Mouse (Mus musculus) forebrain, embryonic 14.5 days (tissue): ENCODE measurements at regions not wholly inside any gene's neighbourhood (a gene's known extent, or its start where the extent isn't known, plus 50 kb on each side); places are given as distances from the start of the nearest gene placed in this dataset.

Experiments
- ATAC-seq: fragments of 200-750 bp; cut with Nextera tagmentation; 2 replicates; pipeline ENCODE4 v1.8.0; 2017; ENCODE audit warnings: mild to moderate bottlenecking, moderate library complexity
- DNase-seq: peaks from one replicate; pipeline ENCODE4 v3.0.0-alpha.2; 2015; ENCODE audit warnings: low spot score
- H3K27ac ChIP-seq: fragments of 300-500 bp; sonication (generic); 2 replicates; pipeline ENCODE4 v1.5.1; 2014; ENCODE audit warnings: low read depth, mild to moderate bottlenecking, control low read depth, low read length, moderate library complexity
- H3K27me3 ChIP-seq: fragments of 300-500 bp; sonication (generic); replicated peaks from 2 replicates; pipeline ENCODE4 v1.6.1; 2014; ENCODE audit warnings: low read length, control low read depth, mixed read lengths; ENCODE audit not compliant: control insufficient read depth, insufficient read depth
- H3K36me3 ChIP-seq: fragments of 300-500 bp; sonication (generic); 2 replicates; pipeline ENCODE4 v1.6.1; 2014; ENCODE audit warnings: low read length, control low read depth; ENCODE audit not compliant: control insufficient read depth, insufficient read depth
- H3K4me1 ChIP-seq: fragments of 300-500 bp; sonication (generic); 2 replicates; pipeline ENCODE4 v1.6.1; 2014; ENCODE audit warnings: antibody characterized with exemption, low read length, control low read depth; ENCODE audit not compliant: control insufficient read depth, insufficient read depth
- H3K4me2 ChIP-seq: fragments of 300-500 bp; sonication (generic); 2 replicates; pipeline ENCODE4 v1.6.1; 2014; ENCODE audit warnings: mild to moderate bottlenecking, control low read depth, low read length
- H3K4me3 ChIP-seq: fragments of 300-500 bp; sonication (generic); 2 replicates; pipeline ENCODE4 v1.5.1; 2014; ENCODE audit warnings: low read depth, low read length, control low read depth
- H3K9ac ChIP-seq: fragments of 300-500 bp; sonication (generic); 2 replicates; pipeline ENCODE4 v1.6.1; 2014; ENCODE audit warnings: mild to moderate bottlenecking, low read length, control low read depth, moderate library complexity
- H3K9me3 ChIP-seq: fragments of 300-500 bp; sonication (generic); replicated peaks from 2 replicates; pipeline ENCODE4 v1.6.1; 2016; ENCODE audit warnings: low read length, control low read depth, mixed read lengths; ENCODE audit not compliant: control insufficient read depth
- WGBS: fragments of 180-500 bp; shearing (Covaris S2); extraction: QIAGEN DNeasy Blood & Tissue Kit; methylation state at CpG from one replicate; pipeline ENCODE4 v1.1.7; 2014; 5-methylcytosine and 5-hydroxymethylcytosine counted together

DNA sequence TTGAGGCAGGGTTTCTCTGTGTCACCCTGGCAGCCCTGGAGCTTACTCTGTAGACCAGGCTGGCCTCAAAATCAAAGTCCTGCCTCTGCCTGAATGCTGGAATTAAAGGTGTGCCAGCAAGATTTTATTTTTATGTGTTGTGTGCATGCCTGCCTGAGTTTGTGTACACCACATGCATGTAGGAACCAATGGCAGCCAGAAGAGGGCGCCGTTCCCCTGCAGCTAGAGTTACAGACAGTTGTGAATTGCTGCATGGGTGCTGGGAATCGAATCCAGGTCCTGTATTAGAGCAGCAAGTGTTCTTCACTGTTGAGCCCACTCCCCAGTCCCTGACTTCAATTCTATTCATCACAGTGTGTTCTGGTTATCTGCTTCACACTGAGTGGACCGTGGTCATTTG, 126.4 kb upstream of the Ccnd2 start:
- Histone ChIP-seq H3K4me2 (no peak overlapping the region), H3K36me3 (no peaks in the 10 kb centered on the region), H3K4me1 (no peaks in the 10 kb centered on the region), H3K9me3 (no peaks in the 10 kb centered on the region), H3K9ac (no peak overlapping the region), H3K27me3 (no peaks in the 10 kb centered on the region), H3K27ac (no peak overlapping the region), H3K4me3 (no peak overlapping the region)
- no peak for DNase-seq
- no peak for ATAC-seq
- 79% methylated on average over 4 of the region's 4 CpGs for WGBS

DNA sequence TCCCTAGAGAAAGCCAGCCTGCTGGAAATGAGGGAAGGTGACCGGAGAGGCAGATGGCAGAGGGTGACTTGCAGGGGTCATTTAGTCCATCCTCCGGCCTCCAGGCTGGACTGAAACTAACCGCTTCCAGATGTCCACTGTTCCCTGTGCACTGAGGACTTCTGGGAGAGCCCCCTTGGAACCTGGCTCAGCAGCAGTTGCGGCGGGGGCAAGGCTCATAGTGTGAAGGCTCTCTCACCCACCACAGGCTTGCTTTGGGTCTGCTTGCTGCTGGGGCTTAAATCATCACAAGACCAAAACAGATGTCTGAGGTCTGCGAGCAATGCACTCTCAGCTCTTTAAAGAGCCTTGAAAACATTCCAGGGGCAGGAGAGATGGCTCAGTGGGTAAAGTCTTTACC, 132.2 kb upstream of the Ccnd2 start:
- Histone ChIP-seq H3K9me3 (no peaks in the 10 kb centered on the region), H3K27ac (no peak overlapping the region), H3K9ac (no peak overlapping the region), H3K4me2 (no peak overlapping the region), H3K36me3 (no peaks in the 10 kb centered on the region), H3K4me1 (no peaks in the 10 kb centered on the region), H3K4me3 (no peak overlapping the region), H3K27me3 (no peaks in the 10 kb centered on the region)
- no peak for ATAC-seq
- DNase-seq, result no peak
- WGBS, result 83% methylated on average over 6 of the region's 6 CpGs

- H3K27me3 ChIP-seq, result no peaks in the 10 kb centered on the region
- ATAC-seq (no peak), DNase-seq (no peak)
- no peaks in the 10 kb centered on the region for H3K9me3 ChIP-seq
- H3K4me3 ChIP-seq, result no peak overlapping the region
- H3K4me1 ChIP-seq, result no peaks in the 10 kb centered on the region
- 74% methylated on average over 12 of the region's 12 CpGs for WGBS
- H3K4me2 ChIP-seq, result no peak overlapping the region
- no peak overlapping the region for H3K27ac ChIP-seq
- H3K36me3 ChIP-seq, result no peaks in the 10 kb centered on the region
- no peak overlapping the region for H3K9ac ChIP-seq
Observed at GRCm38 (mm10) chr6:127286681-127287476, 134.9 kb upstream of the Ccnd2 start.

GRCm38 (mm10) chr6:127288946-127289345, 137.0 kb upstream of the Ccnd2 start:
- H3K4me2 ChIP-seq, result no peak overlapping the region
- no peaks in the 10 kb centered on the region for H3K36me3 ChIP-seq
- no peak overlapping the region for H3K9ac ChIP-seq
- H3K9me3 ChIP-seq, result no peaks in the 10 kb centered on the region
- 85% methylated on average over 3 of the region's 3 CpGs for WGBS
- ATAC-seq (no peak), DNase-seq (no peak)
- H3K4me3 ChIP-seq, result no peak overlapping the region
- H3K4me1 ChIP-seq, result no peaks in the 10 kb centered on the region
- H3K27me3 ChIP-seq, result no peaks in the 10 kb centered on the region
- H3K27ac ChIP-seq, result no peak overlapping the region

DNA sequence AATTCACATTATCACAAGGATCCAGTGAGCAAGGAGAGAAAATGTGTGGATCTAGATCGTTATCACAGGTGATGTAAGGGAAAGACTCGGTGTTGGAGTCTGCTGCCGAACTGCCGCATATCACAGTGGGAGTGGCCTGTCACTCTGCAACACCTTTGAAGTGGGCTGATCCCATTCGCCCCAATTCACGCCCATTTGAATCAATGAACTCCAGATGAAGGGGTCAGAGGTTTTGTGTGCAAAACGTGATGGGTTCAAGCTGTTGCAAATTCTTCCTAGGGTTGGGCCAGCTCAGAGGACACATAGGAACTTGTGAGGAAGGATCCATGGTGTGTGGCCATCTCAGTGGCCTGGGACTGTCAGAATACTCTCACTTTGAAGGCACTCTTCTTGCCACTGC, 139.9 kb upstream of the Ccnd2 start:
- Histone ChIP-seq H3K9me3 (no peaks in the 10 kb centered on the region), H3K36me3 (no peaks in the 10 kb centered on the region), H3K4me3 (no peak overlapping the region), H3K4me1 (no peaks in the 10 kb centered on the region), H3K4me2 (no peak overlapping the region), H3K27ac (no peak overlapping the region), H3K9ac (no peak overlapping the region), H3K27me3 (no peaks in the 10 kb centered on the region)
- DNase-seq (no peak), ATAC-seq (no peak)
- WGBS, result 58% methylated on average over 7 of the region's 7 CpGs

DNA sequence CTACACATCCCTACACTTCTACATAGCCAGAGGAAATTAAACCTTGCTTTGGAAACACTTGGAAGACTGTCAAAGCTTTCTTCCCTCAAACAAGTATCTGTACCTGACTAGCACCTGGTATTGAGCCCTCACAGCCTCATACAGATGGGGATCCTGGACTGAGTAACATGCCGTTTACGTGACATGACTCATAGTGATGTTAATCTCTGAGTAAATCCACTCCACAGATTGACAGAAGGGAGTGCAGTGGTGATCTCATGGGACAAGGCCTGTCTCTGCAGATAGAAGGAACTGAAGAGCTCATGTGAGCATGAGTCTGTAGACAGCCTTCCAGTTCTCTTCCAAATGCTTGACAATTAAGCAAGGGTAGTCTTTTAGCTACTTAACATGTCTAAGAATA, 141.8 kb upstream of the Ccnd2 start:
- no peak for DNase-seq
- ATAC-seq, result no peak
- Histone ChIP-seq H3K9me3 (no peaks in the 10 kb centered on the region), H3K4me3 (no peak overlapping the region), H3K27ac (no peak overlapping the region), H3K27me3 (no peaks in the 10 kb centered on the region), H3K4me1 (no peaks in the 10 kb centered on the region), H3K9ac (no peak overlapping the region), H3K4me2 (no peak overlapping the region), H3K36me3 (no peaks in the 10 kb centered on the region)
- WGBS, result 86% methylated on average over 2 of the region's 2 CpGs

GRCm38 (mm10) chr6:127298105-127298504, 146.1 kb upstream of the Ccnd2 start:
- ATAC-seq (no peak), DNase-seq (no peak)
- Histone ChIP-seq H3K36me3 (no peaks in the 10 kb centered on the region), H3K9ac (no peak overlapping the region), H3K27ac (no peak overlapping the region), H3K4me1 (no peaks in the 10 kb centered on the region), H3K4me2 (no peak overlapping the region), H3K9me3 (no peaks in the 10 kb centered on the region), H3K4me3 (no peak overlapping the region), H3K27me3 (no peaks in the 10 kb centered on the region)
- 80% methylated on average over 7 of the region's 7 CpGs for WGBS

DNA sequence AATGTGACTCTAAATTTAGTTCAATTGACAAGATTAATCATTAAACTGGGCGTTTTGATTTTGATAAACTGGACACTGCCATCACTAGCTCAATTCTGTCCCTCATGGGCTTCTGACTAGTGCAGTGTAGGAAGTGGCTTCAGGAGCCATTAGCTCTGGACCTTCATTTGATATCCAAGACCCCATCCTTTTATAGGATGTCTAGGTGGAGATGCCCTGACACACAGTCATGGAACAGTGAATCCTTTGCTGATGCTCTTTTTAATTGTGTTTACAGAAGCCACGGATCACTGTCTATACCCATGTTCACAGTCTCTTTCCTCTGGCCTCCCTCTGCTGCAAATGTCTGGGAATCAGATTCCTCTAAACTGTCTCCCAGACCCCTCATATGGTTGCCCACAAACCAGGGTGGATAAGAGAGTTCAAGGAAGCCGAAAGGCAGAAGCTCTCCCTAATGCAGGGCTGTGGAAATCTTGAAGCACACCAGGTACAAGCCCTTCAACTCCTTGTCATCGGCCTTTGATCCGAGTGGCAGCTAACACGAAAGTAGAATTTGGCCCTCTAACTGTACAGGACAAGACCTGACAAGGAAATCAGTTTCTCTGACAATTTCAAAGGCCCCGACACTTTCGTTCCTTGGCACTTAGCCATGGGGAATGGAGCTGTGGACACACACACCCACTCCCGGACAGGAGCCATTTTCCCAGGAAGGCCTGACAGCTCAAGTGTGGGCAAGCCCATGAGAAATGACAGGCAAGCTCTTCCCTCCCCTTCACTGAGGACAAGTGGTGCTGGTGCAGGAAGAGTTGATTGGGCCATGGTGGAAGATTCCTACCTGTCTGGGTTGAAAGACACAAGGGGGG, 135.2 kb upstream of the Parp11 start:
- H3K4me2 ChIP-seq, result no peak overlapping the region
- no peak overlapping the region for H3K4me3 ChIP-seq
- H3K9ac ChIP-seq, result no peak overlapping the region
- 83% methylated on average over 9 of the region's 9 CpGs for WGBS
- no peak for DNase-seq
- H3K27me3 ChIP-seq, result no peaks in the 10 kb centered on the region
- H3K9me3 ChIP-seq, result no peaks in the 10 kb centered on the region
- no peak overlapping the region for H3K27ac ChIP-seq
- no peak for ATAC-seq
- no peaks in the 10 kb centered on the region for H3K36me3 ChIP-seq
- H3K4me1 ChIP-seq, result no peaks in the 10 kb centered on the region

GRCm38 (mm10) chr6:127317309-127317708, 129.3 kb upstream of the Parp11 start:
- DNase-seq, result peak; percentile 62
- no peaks in the 10 kb centered on the region for H3K9me3 ChIP-seq
- H3K4me1 ChIP-seq, result peaks cover 15% of the 10 kb centered on the region
- peak overlapping the region; percentile 39; the same call in 1 of the 2 replicates for H3K27ac ChIP-seq
- no peak overlapping the region for H3K9ac ChIP-seq
- H3K27me3 ChIP-seq, result no peaks in the 10 kb centered on the region
- peak; percentile 42 for ATAC-seq
- no peaks in the 10 kb centered on the region for H3K36me3 ChIP-seq
- H3K4me2 ChIP-seq, result no peak overlapping the region
- H3K4me3 ChIP-seq, result no peak overlapping the region
- 8% methylated on average over 1 of the region's 1 CpGs for WGBS
